Mouse (Mus musculus) gastrocnemius, postnatal 36 days (tissue): Measurements from ENCODE around the gene Olfr709-ps1. TPM values are rescaled to one million over a fixed set of nuclear protein-coding genes. Genes with fewer than 3 reads are reported as not detected.
"Not testable (repeated sequence)": the region's sequence is repeated elsewhere in the genome, so short reads cannot be mapped to it uniquely, and the experiment has no call there.

Source experiments
- DNase-seq, 2 experiments: peaks; one replicate each; pipeline ENCODE4 v3.0.0; 2022
- intact Hi-C: fragments of 180-260 bp; cut with DNase I; formaldehyde crosslinking; loops from one replicate; pipeline ENCODE4 v1.15.1; 2025
- long read RNA-seq, 2 experiments: library from polyadenylated mRNA; stranded (forward); transcript quantifications; one replicate each; pipeline ENCODE4 v2.0.0; 2021
- total RNA-seq, 2 experiments: library from RNA; stranded (reverse); gene quantifications; 2 replicates each; pipeline ENCODE4 v1.2.3; 2021

Gene Olfr709-ps1
- total RNA-seq, result not detected
- long read RNA-seq, experiment 1, result 0 reads
- long read RNA-seq, experiment 2, result 0 reads

DNA sequence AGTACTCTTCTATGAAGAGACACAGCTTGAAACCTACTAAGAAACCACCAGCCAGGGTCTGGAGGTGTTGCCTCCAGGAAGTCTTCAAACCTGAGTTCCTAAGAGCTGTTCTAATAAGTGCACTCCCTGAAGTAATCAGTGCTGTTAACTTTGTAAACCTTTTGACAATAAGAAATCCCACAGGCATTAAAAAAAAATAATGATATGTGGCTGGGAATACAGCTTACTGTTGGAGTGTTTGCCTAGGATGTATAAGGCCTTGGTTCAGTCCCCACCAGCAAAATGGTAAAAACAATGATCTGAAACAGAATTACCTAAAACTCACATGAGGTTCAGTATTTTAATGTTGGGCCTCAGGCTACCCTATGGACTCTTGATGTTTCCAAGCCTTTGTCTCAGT is at the start of gene Olfr709-ps1:
TSS of gene Olfr709-ps1 (minus strand) at position 101 of the 400 bp plus-strand sequence.
- DNase-seq, result no peak
- intact Hi-C loops, result no loop called here

DNA sequence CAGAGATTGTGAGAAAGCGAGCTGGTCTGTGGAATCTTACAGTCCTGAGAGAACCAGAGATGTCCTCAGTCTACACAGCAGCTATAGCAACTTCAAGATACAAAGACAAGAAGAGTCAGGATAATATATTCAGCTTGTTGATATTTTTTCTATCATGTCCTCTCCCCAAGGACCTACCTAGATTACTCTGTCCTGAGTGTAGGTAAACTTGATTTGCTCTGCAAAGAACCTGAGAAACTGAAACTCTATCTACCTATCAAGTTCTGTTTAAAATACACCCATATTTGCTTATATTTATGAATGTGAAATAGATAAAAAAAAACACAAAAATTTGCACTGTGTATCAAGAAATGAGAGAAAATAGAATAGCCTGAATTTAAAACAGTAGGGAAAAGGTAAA is 43.3 kb upstream of the Olfr709-ps1 start, which contains the start of gene Olfr711:
TSS of gene Olfr711 (minus strand) at position 101 of the 400 bp plus-strand sequence.
- intact Hi-C loops, result no loop called here
- DNase-seq, result no peak

DNA sequence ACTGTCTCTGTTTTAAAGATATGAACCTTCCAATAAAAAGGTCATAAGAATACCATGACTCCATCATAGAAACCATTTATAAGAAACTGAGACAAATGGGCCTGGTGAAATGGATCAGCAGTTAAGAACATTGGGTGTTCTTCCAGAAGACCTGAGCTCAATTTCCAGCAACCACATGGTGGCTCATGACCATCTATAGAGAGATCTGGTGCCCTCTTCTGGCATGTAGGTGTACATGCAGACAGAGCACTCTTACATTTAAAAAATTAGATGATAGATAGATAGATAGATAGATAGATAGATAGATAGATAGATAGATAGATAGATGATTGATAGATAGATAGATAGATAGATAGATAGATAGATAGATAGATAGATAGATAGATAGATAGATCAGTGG is 35.5 kb upstream of the Olfr709-ps1 start:
- DNase-seq, intact Hi-C loops: not testable (repeated sequence)

DNA sequence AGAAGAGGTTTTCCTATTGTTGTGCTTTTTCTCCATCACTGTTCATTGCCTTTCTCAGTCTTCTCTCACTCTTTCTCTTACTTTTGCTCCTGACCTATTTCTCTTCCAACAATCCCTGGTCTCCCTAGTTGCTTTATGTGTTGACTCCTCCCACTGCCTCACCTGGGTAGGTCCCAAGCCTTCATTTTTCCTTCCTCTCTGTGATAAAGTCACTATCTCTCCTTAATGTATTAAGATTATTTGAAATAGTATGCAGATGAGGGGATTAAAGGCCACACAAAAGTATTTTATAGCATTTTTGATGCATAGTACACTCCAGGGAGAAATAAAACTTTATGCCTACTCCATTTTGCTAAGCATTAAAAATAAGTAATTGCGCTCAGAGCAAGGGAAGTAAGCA is 31.8 kb upstream of the Olfr709-ps1 start, which contains the start of gene Olfr6:
TSS of gene Olfr6 (minus strand) at position 101 of the 400 bp plus-strand sequence.
- no peak for DNase-seq

DNA sequence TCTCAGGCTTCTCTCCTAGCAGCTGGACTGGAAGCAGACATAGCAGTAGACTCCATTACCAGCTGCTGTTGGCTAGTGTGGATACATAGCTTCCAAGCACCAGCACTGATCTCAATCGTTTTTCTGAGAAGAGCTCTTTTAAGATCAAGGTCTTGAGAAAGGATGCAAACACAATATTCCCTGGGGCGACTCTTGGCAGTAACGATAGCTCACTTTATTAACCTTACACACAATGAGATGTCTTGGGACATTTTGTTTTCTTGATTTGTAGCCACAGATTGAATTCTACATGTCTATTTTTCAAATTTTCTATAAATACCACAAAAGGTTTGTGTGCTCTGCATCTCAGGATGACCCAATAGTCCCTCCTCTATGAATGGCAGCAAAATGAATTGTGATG is 16.2 kb upstream of the Olfr709-ps1 start, which contains the start of gene Olfr710:
TSS of gene Olfr710 (minus strand) at position 101 of the 400 bp plus-strand sequence.
- intact Hi-C loops, result no loop called here
- DNase-seq, result no peak

More for the DNA sequence above, 31.8 kb upstream of the Olfr709-ps1 start, which contains the start of gene Olfr6:
- intact Hi-C loops, result no loop called here

DNA sequence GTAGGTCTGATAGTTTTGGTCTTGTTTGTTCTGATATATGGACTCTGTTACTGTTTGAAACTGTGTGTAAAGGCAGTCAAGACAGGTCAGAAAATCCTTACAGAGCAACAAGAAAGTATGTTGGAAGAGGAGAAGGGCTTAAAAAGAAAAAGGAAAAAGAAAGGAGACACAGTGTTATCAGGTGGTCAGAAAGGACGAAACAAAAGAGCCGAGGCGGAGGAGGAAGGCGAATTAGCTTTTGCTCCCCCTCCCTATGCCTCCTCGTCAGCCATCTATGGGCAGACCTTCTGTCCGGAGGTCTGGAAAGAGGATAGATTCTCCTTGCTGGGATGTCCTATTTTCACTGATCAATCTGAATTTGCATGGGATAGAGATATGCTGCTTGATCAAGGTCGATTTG is 11.1 kb downstream of the Olfr709-ps1 start:
- intact Hi-C loops, DNase-seq: not testable (repeated sequence)

DNA sequence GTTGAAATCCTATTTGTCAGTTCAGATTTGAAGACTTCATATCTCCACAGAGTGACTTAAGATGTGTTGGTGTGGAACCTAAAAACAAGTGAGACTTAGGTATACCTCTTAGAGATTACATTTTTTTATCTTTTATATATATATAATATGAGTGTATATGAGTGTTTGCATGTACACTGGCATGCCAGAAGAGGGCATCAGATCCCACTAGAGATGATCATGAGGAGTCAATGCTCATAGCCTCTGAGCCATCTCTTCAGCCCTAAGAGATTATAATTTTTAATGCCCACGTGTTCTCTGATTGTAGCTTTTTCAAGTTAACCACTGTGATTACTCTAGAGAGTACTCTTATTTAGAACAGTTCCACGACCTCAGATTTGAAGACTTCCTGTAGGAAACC is 24.3 kb downstream of the Olfr709-ps1 start, which contains the start of gene Olfr1532-ps1:
TSS of gene Olfr1532-ps1 (plus strand) at position 326 of the 400 bp plus-strand sequence.
- no peak for DNase-seq
- intact Hi-C loops, result no loop called here

DNA sequence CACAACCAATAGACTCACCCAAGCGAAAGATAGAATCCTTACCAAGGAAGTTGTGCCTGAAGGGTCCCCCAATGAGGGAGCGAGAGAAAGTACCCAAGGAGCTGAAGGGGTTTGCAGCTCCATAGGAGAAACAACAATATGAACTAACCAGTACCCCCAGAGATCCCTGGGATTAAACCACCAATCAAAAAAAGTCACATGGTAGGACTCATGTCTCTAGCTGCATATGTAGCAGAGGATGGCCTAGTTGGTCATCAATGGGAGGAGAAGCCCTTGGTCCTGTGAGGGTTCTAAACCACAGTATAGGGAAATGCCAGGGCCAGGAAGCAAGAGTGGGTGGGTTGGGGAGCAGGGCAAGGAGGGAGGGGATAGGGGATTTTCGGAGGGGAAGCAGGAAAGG is 30.9 kb downstream of the Olfr709-ps1 start, which contains the start of gene Olfr707:
TSS of gene Olfr707 (minus strand) at position 101 of the 400 bp plus-strand sequence.
- intact Hi-C loops, DNase-seq: not testable (repeated sequence)

DNA sequence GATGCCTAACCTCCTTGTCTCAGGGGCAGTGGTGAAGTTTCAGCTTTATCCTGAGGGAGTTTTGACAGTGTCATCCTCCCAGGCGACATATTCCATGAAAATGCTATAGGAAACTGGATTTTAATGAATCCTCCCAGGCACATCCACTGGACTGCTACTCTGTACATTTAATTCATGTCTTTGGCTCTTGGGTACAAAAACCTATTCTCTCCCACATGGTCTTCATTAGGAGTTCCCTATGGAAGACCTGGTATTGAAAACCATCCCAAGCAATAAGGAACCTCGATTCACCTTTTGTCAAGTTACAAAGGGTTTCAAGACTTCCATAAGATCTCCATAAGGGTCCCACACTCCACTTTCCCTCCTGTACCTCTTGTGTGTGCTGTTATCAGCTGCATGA is 44.0 kb downstream of the Olfr709-ps1 start, which contains the start of gene Olfr706:
TSS of gene Olfr706 (minus strand) at position 101 of the 400 bp plus-strand sequence.
- intact Hi-C loops, result no loop called here
- DNase-seq, result no peak

DNA sequence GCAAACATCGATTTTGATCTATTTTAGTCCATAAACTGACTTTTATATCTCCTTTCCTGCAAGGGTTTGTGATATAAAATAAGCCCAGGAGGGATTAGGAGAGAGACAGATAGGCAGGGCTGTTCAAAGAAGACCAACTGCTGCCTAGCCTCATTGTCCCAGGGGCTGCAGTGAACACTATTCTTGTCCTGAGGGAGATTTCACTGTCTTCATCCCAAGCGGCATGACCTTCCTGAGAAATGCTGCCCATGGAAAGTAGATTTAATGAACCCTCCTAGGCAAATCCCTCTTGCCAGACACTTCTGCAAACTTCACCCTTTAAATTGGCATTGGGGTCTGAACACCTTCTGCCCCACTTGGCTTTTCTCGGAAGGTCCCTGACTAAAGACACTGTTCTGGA is 55.2 kb downstream of the Olfr709-ps1 start, which contains the start of gene Olfr705:
TSS of gene Olfr705 (minus strand) at position 101 of the 400 bp plus-strand sequence.
- intact Hi-C loops, result no loop called here
- DNase-seq, result no peak

Other genes with a start within 250 kb of the Olfr709-ps1 start
- gene Olfr694, start 240.4 kb downstream of the Olfr709-ps1 start, total RNA-seq, result not detected
- not detected for gene Olfr695, start 215.8 kb downstream of the Olfr709-ps1 start, total RNA-seq
- not detected for gene Olfr697, start 189.8 kb downstream of the Olfr709-ps1 start, total RNA-seq
- not detected for gene Olfr698, start 176.8 kb downstream of the Olfr709-ps1 start, total RNA-seq
- gene Olfr699, start 139.0 kb downstream of the Olfr709-ps1 start, total RNA-seq, result not detected
- not detected for gene Olfr700, start 123.4 kb downstream of the Olfr709-ps1 start, total RNA-seq
- not detected for gene Olfr701, start 118.1 kb downstream of the Olfr709-ps1 start, total RNA-seq
- not detected for gene Olfr702, start 98.3 kb downstream of the Olfr709-ps1 start, total RNA-seq
- gene Olfr703, start 88.9 kb downstream of the Olfr709-ps1 start, total RNA-seq, result not detected
- gene Olfr704, start 69.0 kb downstream of the Olfr709-ps1 start, total RNA-seq, result not detected
- not detected for gene Olfr705, start 55.3 kb downstream of the Olfr709-ps1 start, total RNA-seq
- not detected for gene Olfr706, start 44.1 kb downstream of the Olfr709-ps1 start, total RNA-seq
- not detected for gene Olfr707, start 31.0 kb downstream of the Olfr709-ps1 start, total RNA-seq
- not detected for gene Olfr1532-ps1, start 24.2 kb downstream of the Olfr709-ps1 start, total RNA-seq
- not detected for gene Olfr710, start 16.1 kb upstream of the Olfr709-ps1 start, total RNA-seq
- not detected for gene Olfr6, start 31.7 kb upstream of the Olfr709-ps1 start, total RNA-seq
- gene Olfr711, start 43.2 kb upstream of the Olfr709-ps1 start, total RNA-seq, result not detected
- not detected for gene Olfr2, start 73.9 kb upstream of the Olfr709-ps1 start, total RNA-seq
- not detected for gene Olfr713, start 99.0 kb upstream of the Olfr709-ps1 start, total RNA-seq
- not detected for gene Olfr714, start 138.8 kb upstream of the Olfr709-ps1 start, total RNA-seq
- gene Olfr17, start 161.0 kb upstream of the Olfr709-ps1 start, total RNA-seq, result not detected
- gene Olfr715b, start 178.2 kb upstream of the Olfr709-ps1 start, total RNA-seq, result not detected
- gene Olfr715, start 198.9 kb upstream of the Olfr709-ps1 start, total RNA-seq, result not detected
- not detected for gene Olfr716, start 206.1 kb upstream of the Olfr709-ps1 start, total RNA-seq
- gene Nlrp14, start 234.8 kb upstream of the Olfr709-ps1 start, total RNA-seq, result not detected